Mouse (Mus musculus): ENCODE measurements at regions not wholly inside any gene's neighbourhood (a gene's known extent, or its start where the extent isn't known, plus 50 kb on each side); places are given as distances from the start of the nearest gene placed in this dataset.

GRCm38 (mm10) chr1:95508718-95509117 is 158.7 kb downstream of the St8sia4 start:
- DNase-seq (ENCODE audit: extremely low read depth), result no peak
- Histone ChIP-seq H3K4me3 (replicated peaks in 1 of 3; ENCODE audit: low read depth in 2 of 3, low read length in 2 of 3, poor library complexity in 1 of 3) (no peak overlapping the region), H3K9me3 (replicated peaks; ENCODE audit: low read length) (no peaks in the 10 kb centered on the region), H3K9ac (ENCODE audit: insufficient read depth, low read depth) (no peak overlapping the region), H3K27me3 (replicated peaks) (no peaks in the 10 kb centered on the region), H3K4me1 (ENCODE audit: control insufficient read depth in 1 of 2, insufficient read depth in 2 of 2) (no peaks in the 10 kb centered on the region), H3K27ac (ENCODE audit: insufficient read depth, low read depth) (no peak overlapping the region), H3K4me2 (ENCODE audit: insufficient read depth, low read depth, poor library complexity, severe bottlenecking) (no peak overlapping the region), H3K36me3 (replicated peaks in 1 of 2; ENCODE audit: control insufficient read depth in 1 of 2, insufficient read depth in 1 of 2, low read length in 1 of 2) (no peaks in the 10 kb centered on the region), H3K79me2 (replicated peaks; ENCODE audit: control insufficient read depth, extremely low read depth, insufficient read depth, poor library complexity, severe bottlenecking) (no peaks in the 10 kb centered on the region)
- in situ Hi-C loops (cut with MboI; ENCODE audit: low pct_ligation_motif_present, low pct_unique_long_range_greater_than_20kb, low sequenced_read_pairs) (no loop called here), dilution Hi-C loops (cut with MboI; ENCODE audit: extremely low pct_ligation_motif_present, extremely low pct_unique_long_range_greater_than_20kb, low sequenced_read_pairs) (no loop called here)
- TF ChIP-seq MAX (IDR thresholded peaks at IDR 0.05; ENCODE audit: low read length) (no peak), JUN (IDR thresholded peaks at IDR 0.05; ENCODE audit: insufficient read depth, low read depth, low read length) (no peak)

DNA sequence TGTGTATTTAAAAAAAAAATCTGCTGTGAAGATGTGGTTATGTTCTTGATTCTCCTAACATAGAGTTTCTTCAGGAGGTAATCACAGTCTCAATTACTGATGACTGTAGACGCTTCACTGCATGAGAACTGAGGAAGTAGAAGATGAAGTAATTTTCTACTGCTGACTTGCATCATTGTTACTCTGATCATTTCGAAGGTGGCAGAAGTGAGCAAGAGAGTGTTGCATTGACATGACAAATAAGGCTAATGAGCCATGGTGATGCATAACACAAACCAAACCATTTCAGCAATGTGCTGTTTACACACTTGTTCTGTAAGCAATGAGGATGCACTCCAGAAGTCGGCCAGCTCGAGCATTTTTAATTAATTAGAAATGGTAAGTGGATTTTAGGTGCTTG is 138.6 kb downstream of the St8sia4 start:
- no peaks in the 10 kb centered on the region for H3K79me2 ChIP-seq (replicated peaks; ENCODE audit: control insufficient read depth, extremely low read depth, insufficient read depth, poor library complexity, severe bottlenecking)
- TF ChIP-seq ELF1 (IDR thresholded peaks at IDR 0.05; ENCODE audit: low read depth, low read length) (no peak), PAX5 (IDR thresholded peaks at IDR 0.05; ENCODE audit: low read length) (no peak), TBP (conservative IDR thresholded peaks at IDR 0.05; ENCODE audit: low read depth, low read length) (no peak), MEF2A (IDR thresholded peaks at IDR 0.05; ENCODE audit: borderline replicate concordance, low read depth, low read length) (no peak), CHD1 (IDR thresholded peaks at IDR 0.05; ENCODE audit: low read depth, low read length) (no peak), NRF1 (IDR thresholded peaks at IDR 0.05; ENCODE audit: low read depth, low read length) (no peak), CHD2 (IDR thresholded peaks at IDR 0.05; ENCODE audit: low read length) (no peak), HCFC1 (IDR thresholded peaks at IDR 0.05; ENCODE audit: low read depth, low read length) (no peak), MXI1 (IDR thresholded peaks at IDR 0.05; ENCODE audit: low read depth, low read length) (no peak), USF1 (IDR thresholded peaks at IDR 0.05; ENCODE audit: low read depth, low read length) (no peak), USF2 (conservative IDR thresholded peaks at IDR 0.05; ENCODE audit: low read depth, low read length) (no peak), ZNF384 (IDR thresholded peaks at IDR 0.05; ENCODE audit: low read depth, low read length) (no peak)
- no peaks in the 10 kb centered on the region for H3K27me3 ChIP-seq (replicated peaks)
- H3K4me1 ChIP-seq (ENCODE audit: control insufficient read depth in 1 of 2, insufficient read depth in 2 of 2), result no peaks in the 10 kb centered on the region
- no peak overlapping the region for H3K4me2 ChIP-seq (ENCODE audit: insufficient read depth, low read depth, poor library complexity, severe bottlenecking)
- dilution Hi-C loops (cut with MboI; ENCODE audit: extremely low pct_ligation_motif_present, extremely low pct_unique_long_range_greater_than_20kb, low sequenced_read_pairs) (no loop called here), in situ Hi-C loops (cut with MboI; ENCODE audit: low pct_ligation_motif_present, low pct_unique_long_range_greater_than_20kb, low sequenced_read_pairs) (no loop called here)
- H3K9me3 ChIP-seq (replicated peaks; ENCODE audit: low read length), result no peaks in the 10 kb centered on the region
- H3K4me3 ChIP-seq (replicated peaks in 1 of 3; ENCODE audit: low read depth in 2 of 3, low read length in 2 of 3, poor library complexity in 1 of 3), result no peak overlapping the region
- no peak overlapping the region for H3K9ac ChIP-seq (ENCODE audit: insufficient read depth, low read depth)
- no peak for DNase-seq (ENCODE audit: extremely low read depth)
- H3K27ac ChIP-seq (ENCODE audit: insufficient read depth, low read depth), result no peak overlapping the region
- no peaks in the 10 kb centered on the region for H3K36me3 ChIP-seq (replicated peaks in 1 of 2; ENCODE audit: control insufficient read depth in 1 of 2, insufficient read depth in 1 of 2, low read length in 1 of 2)

DNA sequence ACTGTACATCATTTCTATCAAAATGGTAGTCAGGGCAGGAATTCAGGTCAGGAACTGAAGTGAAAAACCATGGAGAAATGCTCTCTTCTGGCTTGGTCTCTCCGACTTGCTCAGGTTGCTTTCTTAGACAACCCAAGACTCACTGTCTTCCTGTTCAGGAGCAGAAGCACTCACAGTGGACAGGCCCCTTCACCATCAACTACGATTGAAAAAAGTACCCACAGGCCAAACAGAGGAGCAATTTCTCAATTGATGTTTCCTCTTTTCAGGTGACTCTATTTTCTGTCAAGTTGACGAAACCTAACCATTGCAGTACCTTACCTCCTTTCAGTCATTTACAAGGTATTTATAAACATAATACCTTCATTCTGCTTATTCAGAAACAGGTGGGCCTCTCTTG is 136.4 kb downstream of the St8sia4 start:
- Histone ChIP-seq H3K27ac (ENCODE audit: insufficient read depth, low read depth) (no peak overlapping the region), H3K79me2 (replicated peaks; ENCODE audit: control insufficient read depth, extremely low read depth, insufficient read depth, poor library complexity, severe bottlenecking) (no peaks in the 10 kb centered on the region), H3K4me3 (replicated peaks in 1 of 3; ENCODE audit: low read depth in 2 of 3, low read length in 2 of 3, poor library complexity in 1 of 3) (no peak overlapping the region), H3K4me1 (ENCODE audit: control insufficient read depth in 1 of 2, insufficient read depth in 2 of 2) (no peaks in the 10 kb centered on the region), H3K27me3 (replicated peaks) (no peaks in the 10 kb centered on the region), H3K9me3 (replicated peaks; ENCODE audit: low read length) (no peaks in the 10 kb centered on the region), H3K9ac (ENCODE audit: insufficient read depth, low read depth) (no peak overlapping the region), H3K36me3 (replicated peaks in 1 of 2; ENCODE audit: control insufficient read depth in 1 of 2, insufficient read depth in 1 of 2, low read length in 1 of 2) (no peaks in the 10 kb centered on the region), H3K4me2 (ENCODE audit: insufficient read depth, low read depth, poor library complexity, severe bottlenecking) (no peak overlapping the region)
- in situ Hi-C loops (cut with MboI; ENCODE audit: low pct_ligation_motif_present, low pct_unique_long_range_greater_than_20kb, low sequenced_read_pairs), result no loop called here
- no peak for TF ChIP-seq CHD2 (IDR thresholded peaks at IDR 0.05; ENCODE audit: low read length)
- no peak for TF ChIP-seq POLR2A (IDR thresholded peaks at IDR 0.05; ENCODE audit: low read depth, low read length)
- no peak for TF ChIP-seq HCFC1 (IDR thresholded peaks at IDR 0.05; ENCODE audit: low read depth, low read length)
- TF ChIP-seq USF1 (IDR thresholded peaks at IDR 0.05; ENCODE audit: low read depth, low read length), result no peak
- TF ChIP-seq E2F4 (IDR thresholded peaks at IDR 0.05; ENCODE audit: insufficient replicate concordance, low read depth, low read length), result no peak
- no peak for TF ChIP-seq ZNF384 (IDR thresholded peaks at IDR 0.05; ENCODE audit: low read depth, low read length)
- no peak for DNase-seq (ENCODE audit: extremely low read depth)
- dilution Hi-C loops (cut with MboI; ENCODE audit: extremely low pct_ligation_motif_present, extremely low pct_unique_long_range_greater_than_20kb, low sequenced_read_pairs), result no loop called here
